Mouse (Mus musculus): ENCODE results near the gene Gm20458.

Gm20458 gene

GRCm38 (mm10) chr2:164453887-164454500, 6.8 kb upstream of the Gm20458 start:
- no peak for DNase-seq

- DNase-seq = no peak
Observed at GRCm38 (mm10) chr2:164454846-164455245, 5.9 kb upstream of the Gm20458 start.

GRCm38 (mm10) chr2:164455421-164456190, 5.2 kb upstream of the Gm20458 start:
- no peak for DNase-seq

GRCm38 (mm10) chr2:164456413-164456812, 4.4 kb upstream of the Gm20458 start:
- no peak for DNase-seq

GRCm38 (mm10) chr2:164456864-164457300, 3.9 kb upstream of the Gm20458 start, which contains the start of gene Sys1:
Gene Sys1 (plus strand): TSS chr2:164456964.
- peak in 1 of 2 experiments; percentile 37 for DNase-seq

- DNase-seq = no peak
Observed at GRCm38 (mm10) chr2:164457942-164458341, 2.8 kb upstream of the Gm20458 start.

GRCm38 (mm10) chr2:164458535-164458934, 2.2 kb upstream of the Gm20458 start:
- no peak for DNase-seq

- DNase-seq = no peak
Observed at GRCm38 (mm10) chr2:164465161-164465560, 4.4 kb downstream of the Gm20458 start.

- DNase-seq = no peak
Observed at GRCm38 (mm10) chr2:164466787-164467186, 6.0 kb downstream of the Gm20458 start.

GRCm38 (mm10) chr2:164470254-164470653, 9.5 kb downstream of the Gm20458 start:
- peak in 1 of 2 experiments; percentile 37 for DNase-seq

GRCm38 (mm10) chr2:164473624-164474023, 12.9 kb downstream of the Gm20458 start, which contains the start of gene Trp53tg5:
Gene Trp53tg5 (minus strand): TSS chr2:164473724.
- DNase-seq = no peak

- peak in 1 of 2 experiments; percentile 19 for DNase-seq
Observed at GRCm38 (mm10) chr2:164485681-164486257, 25.0 kb downstream of the Gm20458 start, which contains the start of gene Dbndd2. Gene Dbndd2 (plus strand): TSS chr2:164486106.

GRCm38 (mm10) chr2:164486258-164487114, 25.7 kb downstream of the Gm20458 start:
- peak; percentile 22 to 47 for DNase-seq

- DNase-seq = no peak
Observed at GRCm38 (mm10) chr2:164487115-164487527, 26.4 kb downstream of the Gm20458 start.

- no peak for DNase-seq
Observed at GRCm38 (mm10) chr2:164487812-164488211, 27.0 kb downstream of the Gm20458 start.

GRCm38 (mm10) chr2:164494126-164494525, 33.4 kb downstream of the Gm20458 start:
- no peak for DNase-seq

GRCm38 (mm10) chr2:164496331-164496730, 35.6 kb downstream of the Gm20458 start:
- no peak for DNase-seq

- DNase-seq = peak; percentile 75 to 83
Observed at GRCm38 (mm10) chr2:164496847-164497690, 36.3 kb downstream of the Gm20458 start, which contains the start of gene Pigt. Gene Pigt (plus strand): TSS chr2:164497520.

GRCm38 (mm10) chr2:164497691-164498268, 37.0 kb downstream of the Gm20458 start:
- DNase-seq = no peak

- no peak for DNase-seq
Observed at GRCm38 (mm10) chr2:164499317-164499716, 38.5 kb downstream of the Gm20458 start.

- DNase-seq = no peak
Observed at GRCm38 (mm10) chr2:164500511-164500910, 39.7 kb downstream of the Gm20458 start.
